Mouse (Mus musculus) lung, postnatal 4 days (tissue): Measurements from ENCODE around the gene B3galt4.
"Not testable (repeated sequence)": the region's sequence is repeated elsewhere in the genome, so short reads cannot be mapped to it uniquely, and the experiment has no call there.

ENCODE experiments used
- DNase-seq, 2 experiments: peaks; one replicate each; pipeline ENCODE4 v3.0.0; 2021

Gene B3galt4

GRCm38 (mm10) chr17:33951021-33951946, at the start of gene B3galt4:
Gene B3galt4, minus strand, starts transcription at chr17:33951488.
- DNase-seq: peak; percentile 85 to 88

- not testable (repeated sequence) for DNase-seq
Measured at GRCm38 (mm10) chr17:34000796-34001195, 49.5 kb upstream of the B3galt4 start.

GRCm38 (mm10) chr17:34000150-34000537, 48.9 kb upstream of the B3galt4 start, which contains the start of gene H2-K1:
Gene H2-K1, minus strand, starts transcription at chr17:34000347.
- DNase-seq: peak; percentile 94 to 95

- peak; percentile 29 to 36 for DNase-seq
Measured at GRCm38 (mm10) chr17:33999341-34000149, 48.3 kb upstream of the B3galt4 start.

- DNase-seq: not testable (repeated sequence)
Measured at GRCm38 (mm10) chr17:33998697-33999096, 47.4 kb upstream of the B3galt4 start.

GRCm38 (mm10) chr17:33997025-33997424, 45.7 kb upstream of the B3galt4 start:
- not testable (repeated sequence) for DNase-seq

- no peak for DNase-seq
Measured at GRCm38 (mm10) chr17:33995651-33996050, 44.4 kb upstream of the B3galt4 start.

- no peak for DNase-seq
Measured at GRCm38 (mm10) chr17:33994959-33995358, 43.7 kb upstream of the B3galt4 start.

GRCm38 (mm10) chr17:33991788-33992664, 40.7 kb upstream of the B3galt4 start:
- peak in 1 of 2 experiments; percentile 71 for DNase-seq

- peak; percentile 36 to 68 for DNase-seq
Measured at GRCm38 (mm10) chr17:33982136-33982535, 30.8 kb upstream of the B3galt4 start.

- DNase-seq: peak; percentile 89 to 92
Measured at GRCm38 (mm10) chr17:33981192-33981909, 30.1 kb upstream of the B3galt4 start.

GRCm38 (mm10) chr17:33980181-33981035, 29.1 kb upstream of the B3galt4 start:
- no peak for DNase-seq

- DNase-seq: peak in 1 of 2 experiments; percentile 32
Measured at GRCm38 (mm10) chr17:33979512-33980050, 28.3 kb upstream of the B3galt4 start.

GRCm38 (mm10) chr17:33978631-33979031, 27.3 kb upstream of the B3galt4 start:
- peak; percentile 85 to 86 for DNase-seq

GRCm38 (mm10) chr17:33977861-33978557, 26.7 kb upstream of the B3galt4 start:
- DNase-seq: peak in 1 of 2 experiments; percentile 22

- no peak for DNase-seq
Measured at GRCm38 (mm10) chr17:33973572-33973971, 22.3 kb upstream of the B3galt4 start.

- DNase-seq: peak; percentile 46 to 62
Measured at GRCm38 (mm10) chr17:33972691-33973090, 21.4 kb upstream of the B3galt4 start.

GRCm38 (mm10) chr17:33969394-33969793, 18.1 kb upstream of the B3galt4 start:
- DNase-seq: no peak

GRCm38 (mm10) chr17:33968927-33969326, 17.6 kb upstream of the B3galt4 start:
- peak in 1 of 2 experiments; percentile 51 for DNase-seq

GRCm38 (mm10) chr17:33968489-33968888, 17.2 kb upstream of the B3galt4 start:
- DNase-seq: peak; percentile 76 to 83
